Mouse (Mus musculus) layer of hippocampus, adult 9-11 months (tissue): ENCODE data around the gene Abcd3.
"Not testable (repeated sequence)": the region's sequence is repeated elsewhere in the genome, so short reads cannot be mapped to it uniquely, and the experiment has no call there.

Source experiments
- DNase-seq: peaks from one replicate; pipeline ENCODE4 v3.0.0; 2022

Abcd3 gene

DNA sequence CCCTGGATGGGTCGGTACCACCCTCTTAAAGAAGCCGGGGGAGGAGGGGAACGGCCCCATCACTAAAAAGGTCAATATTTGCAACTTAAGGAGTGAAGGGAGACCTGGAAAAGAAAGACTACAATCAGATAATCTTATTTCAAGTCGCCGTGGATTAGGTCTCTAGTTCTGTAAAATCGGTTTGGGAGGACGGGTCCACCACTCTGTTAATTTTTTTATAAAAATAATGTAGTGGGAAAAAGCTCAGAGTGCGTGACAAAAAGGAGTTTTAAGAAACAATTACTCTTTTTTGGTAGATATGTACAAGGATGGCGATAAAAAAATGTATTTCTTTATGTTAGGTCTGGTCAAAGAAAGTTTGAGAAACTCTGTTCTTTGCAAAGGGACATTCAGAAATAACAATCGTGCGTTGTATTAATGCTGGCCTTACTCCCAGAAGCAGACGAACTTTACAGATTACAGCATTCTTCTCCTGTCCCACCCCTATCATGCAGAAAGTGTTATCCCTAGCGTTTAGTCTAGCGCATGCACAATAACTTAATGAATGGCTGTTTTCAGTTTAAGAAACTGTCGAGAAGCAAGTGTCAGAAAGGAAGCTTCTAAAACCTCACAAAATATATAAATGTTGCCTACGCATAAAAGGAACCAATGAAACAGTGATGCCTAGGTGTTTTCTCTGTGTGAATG, 590 bp upstream of the Abcd3 start:
- no peak for DNase-seq

DNA sequence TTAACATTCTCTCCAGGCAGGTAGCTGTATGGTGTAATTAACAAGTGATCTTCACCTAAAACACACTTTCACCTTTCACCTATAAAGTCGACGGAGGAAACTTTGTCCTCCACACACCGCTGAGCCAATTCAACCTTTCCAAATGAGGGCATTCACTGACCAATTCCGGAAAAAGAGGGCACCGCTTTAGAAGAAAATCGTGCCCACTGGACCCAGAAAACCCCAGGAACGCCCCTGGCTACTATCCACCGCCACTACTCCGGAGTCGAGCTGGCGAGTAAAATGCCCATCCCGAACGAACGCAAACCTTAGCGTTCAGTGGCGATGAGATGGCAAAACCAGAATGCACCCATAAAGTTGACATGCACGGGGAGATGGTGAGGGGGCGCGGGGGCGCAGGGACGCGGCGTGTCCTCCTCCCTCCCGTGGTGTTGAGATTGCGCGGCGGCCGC, 663 bp downstream of the Abcd3 start:
- DNase-seq: no peak

DNA sequence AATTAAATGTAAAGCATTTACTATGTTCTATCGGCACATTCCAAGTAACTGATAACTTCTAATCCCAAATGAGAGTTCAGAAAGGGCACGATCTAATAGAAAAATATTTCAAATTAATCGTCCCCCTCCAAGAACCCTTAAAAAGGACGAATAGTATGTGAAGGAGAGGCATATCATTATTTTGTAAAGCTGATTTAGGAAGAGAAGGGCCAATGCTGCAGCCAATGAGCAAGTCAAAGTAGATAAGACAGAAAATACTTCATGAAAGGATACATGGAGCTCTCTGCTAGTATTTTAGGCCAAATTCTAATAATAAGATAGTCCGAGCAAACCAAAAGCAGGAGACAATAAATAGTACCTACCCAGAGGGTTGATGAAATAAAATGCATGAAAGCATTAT, 1.3 kb downstream of the Abcd3 start:
- no peak for DNase-seq

DNA sequence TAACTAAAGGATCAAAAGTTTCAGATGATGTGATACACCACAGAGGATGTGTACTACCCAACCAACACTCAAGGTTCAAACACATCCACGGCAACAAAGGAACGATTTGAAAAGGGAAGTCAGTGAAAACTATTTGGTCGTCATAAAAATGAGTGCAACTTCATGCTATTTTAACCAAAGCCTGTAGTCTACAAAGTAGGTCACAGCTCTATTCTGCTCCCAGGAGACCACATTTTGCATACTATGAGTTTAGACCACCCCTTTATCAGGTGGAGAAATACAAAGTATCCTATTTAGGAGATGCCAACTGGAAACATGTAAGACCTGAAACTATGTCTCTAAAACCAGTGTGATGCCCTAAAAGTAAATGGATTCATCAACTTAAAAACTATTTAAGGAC, 6.9 kb downstream of the Abcd3 start:
- DNase-seq: no peak

DNA sequence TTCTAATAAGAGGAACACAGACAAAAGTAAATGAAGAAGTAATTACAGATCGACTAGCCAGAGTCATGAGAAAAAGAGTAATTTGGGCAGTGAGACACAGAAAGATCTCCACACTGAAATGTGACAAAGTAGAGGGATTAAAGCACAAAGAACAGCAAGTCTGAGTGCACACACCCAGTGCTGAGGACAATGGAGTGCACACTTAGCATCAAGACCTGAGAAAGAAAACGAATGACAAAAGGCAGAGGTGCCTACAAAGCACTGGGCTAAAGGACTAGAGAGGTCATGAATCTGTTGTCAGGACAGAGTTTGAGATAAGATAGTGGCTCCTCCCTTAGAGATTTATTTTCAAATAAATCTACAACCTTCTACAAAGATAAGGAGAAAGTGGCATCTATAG, 20.9 kb downstream of the Abcd3 start:
- no peak for DNase-seq

DNA sequence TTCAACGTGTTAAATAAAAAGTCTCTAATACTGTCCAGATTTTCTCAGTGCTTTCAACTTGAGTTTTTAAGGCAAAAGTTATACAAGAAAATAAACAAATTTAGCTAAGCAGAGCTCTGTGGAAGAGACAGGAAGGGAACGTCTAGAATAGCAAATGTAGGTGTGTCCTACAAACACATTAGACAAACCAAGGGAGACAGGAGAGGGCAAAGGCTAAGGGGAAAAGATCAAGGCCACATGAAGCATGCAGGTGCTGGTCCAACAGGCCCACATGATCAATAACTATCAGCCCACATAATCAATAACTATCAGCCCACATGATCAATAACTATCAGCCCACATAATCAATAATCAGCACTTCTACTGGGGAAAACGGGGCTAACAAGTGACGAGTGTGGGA, 22.9 kb downstream of the Abcd3 start:
- no peak for DNase-seq

DNA sequence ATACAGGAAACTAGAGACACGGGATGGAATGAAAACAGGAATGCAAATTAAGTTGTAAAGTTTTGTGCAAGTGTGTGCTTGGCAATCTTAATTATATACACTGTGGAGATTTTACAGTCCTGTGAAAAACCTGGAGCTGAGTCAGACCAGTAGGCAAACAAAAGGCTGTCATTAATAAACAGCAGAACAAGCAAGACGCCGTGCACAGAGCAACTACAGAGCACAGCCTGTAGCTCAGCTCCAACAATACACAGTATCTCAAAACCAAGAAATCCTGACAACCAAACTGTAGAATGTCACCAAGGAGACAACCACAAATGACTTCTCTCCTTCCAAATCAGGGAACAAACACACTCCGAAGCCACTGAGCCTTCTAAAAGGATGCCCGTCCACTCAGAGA, 24.7 kb downstream of the Abcd3 start:
- no peak for DNase-seq

DNA sequence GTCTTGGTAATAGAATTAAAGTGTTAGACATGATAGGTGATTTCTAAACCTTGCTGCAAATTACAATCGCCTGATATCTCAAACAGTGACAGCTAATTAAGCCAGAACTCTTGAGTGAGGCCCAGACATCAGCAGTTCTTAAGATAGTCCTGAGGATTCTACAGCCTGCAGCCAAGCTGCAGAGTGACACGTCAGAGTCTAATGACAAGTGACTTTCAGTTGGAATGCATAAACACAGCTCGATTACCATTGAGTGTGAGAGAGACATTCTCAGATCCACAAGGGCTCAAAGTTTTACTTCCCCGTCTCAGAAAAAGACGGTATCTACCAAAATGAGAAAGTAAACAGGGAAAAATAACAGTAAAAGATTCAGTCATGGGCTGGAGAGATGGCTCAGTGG, 25.3 kb downstream of the Abcd3 start:
- no peak for DNase-seq

DNA sequence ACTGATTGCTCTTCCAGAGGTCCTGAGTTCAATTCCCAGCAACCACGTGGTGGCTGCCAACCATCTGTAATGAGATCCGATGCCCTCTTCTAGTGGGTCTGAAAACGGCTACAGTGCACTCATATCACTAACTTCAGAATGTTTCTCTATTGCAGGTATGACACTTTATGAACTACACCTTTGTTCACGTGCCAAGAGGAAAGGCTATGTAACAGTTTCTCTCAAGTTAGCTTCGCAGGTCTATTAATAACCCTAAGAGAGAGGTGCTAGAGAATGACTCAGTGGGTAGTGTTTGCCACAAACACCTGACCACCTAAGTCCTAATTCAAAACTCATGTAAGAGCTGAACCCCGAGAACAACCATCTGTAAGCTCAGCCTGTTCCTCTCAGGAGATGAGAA, 32.1 kb downstream of the Abcd3 start:
- no peak for DNase-seq

DNA sequence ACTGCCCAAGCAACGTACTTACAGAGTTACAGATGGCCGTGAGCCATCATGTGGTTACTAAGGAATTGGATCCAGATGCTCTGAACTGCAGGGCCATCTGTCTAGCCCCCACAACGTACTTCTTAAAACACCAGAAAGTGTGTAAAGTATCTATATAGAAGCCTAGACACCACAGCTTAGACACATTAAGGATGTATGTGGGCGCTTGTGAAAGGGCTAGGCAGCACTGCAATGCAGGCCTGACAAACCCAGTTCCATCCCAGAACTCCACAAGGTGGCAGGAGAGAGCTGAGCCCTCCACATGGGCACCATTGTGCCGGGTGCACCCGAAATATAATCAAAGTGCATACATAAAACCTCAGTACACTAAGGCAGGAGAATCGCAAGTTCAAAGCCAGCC, 37.2 kb downstream of the Abcd3 start:
- peak; percentile 62 for DNase-seq

DNA sequence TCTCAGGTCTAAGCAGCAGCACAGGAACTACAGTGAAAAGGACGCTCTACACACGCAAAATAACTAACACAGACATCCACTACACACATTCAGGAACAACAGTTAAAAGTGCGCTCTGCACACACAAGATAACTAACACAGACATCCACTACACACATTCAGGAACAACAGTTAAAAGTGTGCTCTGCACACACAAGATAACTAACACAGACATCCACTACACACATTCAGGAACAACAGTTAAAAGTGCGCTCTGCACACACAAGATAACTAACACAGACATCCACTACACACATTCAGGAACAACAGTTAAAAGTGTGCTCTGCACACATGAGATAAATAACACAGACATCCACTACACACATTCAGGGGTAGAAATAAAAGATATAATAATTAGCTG, 41.8 kb downstream of the Abcd3 start:
- DNase-seq: not testable (repeated sequence)

DNA sequence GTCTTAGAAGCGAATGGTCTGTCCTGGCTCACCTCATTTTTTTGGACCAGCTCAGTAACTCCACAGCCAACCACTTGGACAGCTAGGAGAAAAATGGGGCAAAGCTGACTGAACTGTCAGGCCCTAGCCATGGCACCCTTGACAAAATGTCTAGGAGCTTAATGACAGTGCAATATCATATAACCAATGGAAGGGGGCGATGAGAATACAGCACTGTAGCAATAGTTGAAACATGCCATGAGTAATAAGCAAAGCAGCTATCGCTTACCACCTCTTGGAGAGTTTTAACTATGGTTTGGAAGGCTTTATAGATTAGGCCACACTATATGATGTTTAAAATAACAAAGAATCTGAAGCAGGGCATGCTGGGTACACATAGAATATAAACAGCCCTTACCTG, 46.3 kb downstream of the Abcd3 start:
- DNase-seq: no peak

DNA sequence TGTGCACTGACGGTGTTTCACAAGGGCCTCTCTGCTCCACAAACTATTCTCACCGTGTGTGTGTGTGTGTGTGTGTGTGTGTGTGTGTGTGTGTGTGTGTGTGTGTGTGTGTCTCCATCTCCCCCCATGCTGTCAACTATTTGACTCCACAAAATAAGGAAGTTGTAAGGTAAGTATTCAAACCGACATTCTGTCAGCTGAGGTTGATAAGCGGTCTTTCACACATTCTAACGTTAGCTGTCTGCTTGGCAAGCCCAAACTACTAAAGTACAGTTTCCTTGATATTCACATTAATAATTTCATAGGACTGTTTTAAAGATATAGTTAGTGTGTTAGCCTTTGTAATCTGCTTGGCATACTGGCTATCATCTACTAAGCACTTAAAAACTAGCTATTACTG, 48.3 kb downstream of the Abcd3 start:
- DNase-seq: no peak

DNA sequence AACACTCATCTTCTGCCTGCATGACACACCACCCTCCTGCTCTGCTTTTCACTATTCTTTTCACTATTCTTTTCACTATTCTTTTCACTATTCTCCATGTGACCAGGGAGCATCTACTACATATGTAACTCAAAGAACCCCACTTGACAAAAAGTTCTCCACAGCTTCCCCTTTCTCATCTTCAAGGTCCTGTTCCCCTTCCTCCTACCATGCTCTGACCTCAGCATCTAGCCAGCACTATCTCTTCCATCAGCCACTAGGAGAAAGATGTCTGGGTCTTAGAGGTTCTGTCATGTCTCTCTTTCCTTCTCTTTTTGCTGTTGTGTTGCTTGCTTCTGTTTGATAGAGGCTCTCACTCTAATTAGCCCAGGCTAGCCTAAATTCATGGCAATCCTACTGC, 49.1 kb downstream of the Abcd3 start:
- DNase-seq: no peak

DNA sequence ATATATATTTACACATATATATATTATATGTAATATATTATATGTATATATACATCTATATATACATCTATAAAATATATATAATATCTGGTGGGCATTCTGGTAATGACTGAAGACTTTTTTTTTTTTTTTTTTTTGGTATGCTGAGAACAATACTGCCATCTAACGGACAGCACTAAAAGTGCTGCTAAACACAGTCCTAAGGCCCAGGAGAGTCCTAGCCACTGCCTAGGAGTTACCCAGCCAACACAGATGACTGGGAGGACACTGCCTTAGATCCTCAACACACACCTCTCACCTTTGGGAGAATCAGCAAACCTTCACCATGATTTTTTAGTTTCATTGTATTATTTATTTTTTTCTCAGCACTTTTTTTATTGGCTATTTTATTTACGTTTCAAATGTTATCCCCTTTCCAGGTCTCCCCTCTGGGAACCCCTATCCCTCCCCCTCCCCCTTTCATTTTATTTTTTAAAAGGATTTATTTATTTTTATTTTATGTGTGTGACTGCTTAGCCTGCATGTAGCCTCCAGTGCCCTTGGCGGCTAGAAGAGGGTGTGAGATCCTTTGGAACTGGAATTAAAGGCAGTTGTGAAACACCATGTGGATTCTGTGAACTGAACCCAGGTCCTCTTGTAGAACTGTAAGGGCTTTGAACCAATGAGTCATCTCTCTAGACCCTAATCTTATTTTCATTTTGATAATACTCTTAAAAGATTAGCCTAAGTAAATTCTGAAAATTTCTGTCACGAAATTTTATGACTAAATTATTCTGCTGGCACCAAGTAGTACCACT, 52.8 kb downstream of the Abcd3 start:
- no peak for DNase-seq

DNA sequence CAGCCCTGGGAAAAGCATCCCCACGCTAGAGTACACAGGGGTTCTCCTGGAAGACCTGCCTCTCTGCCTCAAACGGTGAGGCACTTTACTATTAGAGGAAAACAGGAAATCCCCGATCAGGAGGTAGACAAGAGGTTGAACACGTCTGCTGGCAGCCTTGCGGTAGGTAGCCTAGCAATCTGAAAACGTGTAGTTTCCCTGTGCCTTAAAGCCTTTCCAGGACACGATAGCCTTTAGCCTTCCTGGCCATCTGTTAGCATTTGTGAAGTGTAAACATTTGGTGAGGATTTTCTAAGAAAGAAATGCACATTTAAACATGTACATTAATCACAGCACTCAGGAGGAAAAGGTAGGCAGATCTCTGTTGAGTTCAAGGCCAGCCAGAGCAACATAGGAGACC, 56.7 kb downstream of the Abcd3 start:
- DNase-seq: no peak

DNA sequence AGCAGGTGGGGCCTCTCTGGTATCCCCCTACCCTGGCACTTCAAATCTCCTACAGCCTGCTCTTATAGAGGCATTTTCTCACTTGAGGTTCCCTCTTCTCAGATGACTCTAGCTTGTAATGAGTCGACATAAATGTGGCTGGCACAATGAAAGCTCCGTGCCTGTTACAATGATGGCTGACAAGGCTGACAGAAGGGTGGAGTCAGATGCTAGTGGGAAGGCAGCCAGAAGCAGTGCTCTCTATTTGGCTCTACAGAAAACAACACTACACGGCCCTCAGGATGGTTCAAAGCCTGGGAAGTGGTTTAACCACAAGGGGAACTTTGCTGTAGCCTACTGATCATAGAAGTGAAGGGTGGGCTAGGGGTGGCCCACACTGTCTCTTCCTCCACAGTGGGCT, 60.0 kb downstream of the Abcd3 start:
- no peak for DNase-seq

DNA sequence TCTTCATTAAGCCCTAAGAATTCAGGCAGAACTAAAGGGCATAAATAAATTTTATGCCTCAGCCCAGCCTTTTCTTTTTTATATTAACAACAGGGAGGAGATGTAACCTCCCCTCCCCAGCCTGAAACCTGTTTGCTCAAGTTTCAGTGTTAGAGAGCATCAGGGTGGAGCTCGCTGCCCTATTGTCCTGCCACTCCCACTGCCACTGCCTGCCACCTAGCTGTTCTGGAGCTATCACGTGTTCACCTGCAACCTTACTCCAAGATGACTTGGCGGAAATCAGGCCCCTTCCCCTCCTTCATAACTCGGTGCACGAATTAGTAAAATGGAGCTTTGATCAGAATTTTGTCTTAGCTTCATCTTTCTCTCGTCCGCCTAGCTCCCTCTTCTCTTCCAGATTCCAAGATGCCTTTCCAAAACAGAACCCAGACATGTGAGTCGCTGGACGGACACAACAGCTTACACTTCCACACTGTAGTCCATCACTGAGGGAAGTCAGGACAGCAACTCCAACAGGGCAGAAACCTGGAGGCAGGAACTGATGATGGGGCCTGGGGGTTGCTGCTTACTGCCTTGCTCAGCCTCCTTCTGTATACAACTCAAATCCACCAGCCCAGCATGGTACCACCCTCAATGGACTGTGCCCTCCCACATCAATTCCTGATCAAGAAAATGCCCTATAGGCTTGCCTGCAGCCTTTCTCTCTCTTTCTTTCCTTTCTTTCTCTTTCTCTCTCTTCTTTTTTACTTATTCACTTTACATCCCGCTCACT, 60.6 kb downstream of the Abcd3 start:
- DNase-seq: not testable (repeated sequence)

DNA sequence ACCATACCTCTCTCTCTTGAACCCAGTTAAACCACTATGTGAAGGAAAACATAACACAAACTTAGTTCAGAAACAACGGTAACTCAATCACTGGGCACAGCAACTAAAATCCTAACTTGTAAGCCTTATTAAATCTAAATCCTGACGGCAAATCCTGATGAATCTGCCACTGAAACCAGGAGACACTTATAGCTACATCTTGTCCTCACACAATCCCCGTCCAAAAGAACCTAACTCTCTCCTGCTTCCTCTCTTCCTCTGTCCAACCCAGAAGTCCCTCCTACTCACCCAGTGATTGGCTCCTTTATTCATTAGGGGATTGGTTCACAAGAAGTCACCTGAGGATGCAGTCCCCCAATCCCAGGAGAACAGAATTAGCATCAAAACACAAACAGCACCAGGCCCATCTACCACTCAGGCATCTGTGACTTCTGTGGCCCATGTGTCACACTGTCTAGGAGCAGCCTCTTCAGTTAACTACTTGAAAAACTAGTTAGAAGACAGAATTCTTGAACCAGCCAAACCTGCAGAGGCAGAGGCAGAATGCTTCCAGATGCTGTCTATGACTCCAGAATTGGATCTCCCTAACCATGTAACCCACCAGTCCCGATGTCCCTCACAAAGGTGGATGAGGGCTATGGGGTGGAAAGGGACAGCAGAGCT, 73.8 kb downstream of the Abcd3 start:
- not testable (repeated sequence) for DNase-seq

DNA sequence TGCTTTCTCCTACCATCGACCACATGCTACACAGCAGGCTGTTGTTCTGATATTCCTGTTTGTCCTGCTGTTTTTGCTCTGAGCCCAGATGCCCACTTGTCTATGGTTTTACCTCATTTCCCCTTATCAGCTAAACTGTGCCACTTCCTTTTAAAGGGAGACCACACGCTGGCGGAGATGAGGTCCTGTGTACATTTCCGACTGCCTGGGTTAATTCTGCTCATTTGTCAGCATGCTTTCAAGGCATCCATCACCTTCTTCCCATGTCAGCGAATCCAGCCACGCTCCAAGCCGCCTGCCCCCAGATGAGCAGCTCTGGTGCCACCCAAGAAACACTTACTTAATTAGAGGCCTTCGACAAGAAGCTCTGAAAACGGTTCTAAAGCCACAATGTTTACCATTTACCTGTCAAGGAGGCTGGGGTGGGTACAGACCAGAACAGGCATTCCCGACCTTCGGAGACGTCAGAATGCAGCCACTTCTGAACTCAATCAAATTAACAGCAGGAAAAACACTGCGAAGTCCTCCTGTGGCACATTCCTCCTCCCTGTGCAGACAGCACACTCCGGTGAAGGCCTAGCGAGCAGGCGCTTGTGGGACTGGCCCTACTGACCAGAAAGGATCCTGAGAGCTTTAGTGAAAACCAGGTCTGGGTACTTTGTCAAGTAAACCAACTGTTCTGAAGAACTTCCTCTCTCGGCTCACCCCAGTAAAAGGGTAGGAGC, 75.5 kb downstream of the Abcd3 start:
- DNase-seq: no peak

DNA sequence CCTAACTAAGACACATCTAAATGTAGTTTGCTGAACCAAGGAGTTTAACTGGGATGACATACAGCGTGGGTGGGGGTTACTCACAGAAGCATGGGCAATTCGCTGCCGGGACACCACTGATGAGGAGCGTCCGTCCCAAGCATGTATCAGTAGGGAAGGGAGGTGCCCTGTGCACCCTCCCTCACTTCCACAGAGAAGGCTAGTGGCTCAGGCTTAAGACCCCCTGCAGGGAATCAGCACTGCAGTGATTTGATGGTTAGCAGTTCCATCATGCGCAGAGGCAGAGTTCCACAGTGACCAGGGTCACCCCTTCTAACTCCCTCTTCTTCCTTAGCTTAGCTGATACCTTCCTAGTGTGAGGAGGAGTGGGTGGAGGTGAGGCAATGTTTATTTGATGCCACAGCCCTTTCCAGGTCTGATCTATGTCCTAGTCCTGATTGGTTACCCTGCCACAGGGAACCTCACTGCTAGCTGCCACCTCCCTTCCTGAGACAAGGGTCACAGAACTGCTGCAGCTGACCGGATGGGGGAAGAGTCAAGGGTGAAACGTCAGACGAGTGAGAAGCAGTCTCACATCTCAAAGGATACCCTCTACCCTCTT, 76.3 kb downstream of the Abcd3 start:
- DNase-seq: no peak

DNA sequence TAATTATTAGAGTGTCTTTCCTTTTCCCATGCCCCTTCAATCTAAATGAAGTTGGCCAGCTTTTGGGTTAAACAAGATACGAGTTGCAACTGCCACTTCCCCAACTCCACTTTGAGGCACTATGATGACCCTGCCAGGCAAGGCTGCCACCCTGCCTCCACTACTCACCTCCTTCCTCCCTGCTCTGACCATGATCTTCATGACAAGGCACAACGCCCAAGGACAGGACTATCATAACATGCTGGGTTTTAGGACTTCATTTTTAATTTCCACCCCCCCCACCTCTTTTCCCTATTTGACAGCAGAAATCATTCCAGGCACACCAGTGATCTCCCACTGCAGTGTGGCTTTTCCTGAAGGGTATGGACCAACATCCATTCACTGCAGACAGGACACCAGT, 77.2 kb downstream of the Abcd3 start:
- no peak for DNase-seq
